Mouse (Mus musculus): ENCODE data around the gene Ppp1r26.

The Ppp1r26 gene

DNA sequence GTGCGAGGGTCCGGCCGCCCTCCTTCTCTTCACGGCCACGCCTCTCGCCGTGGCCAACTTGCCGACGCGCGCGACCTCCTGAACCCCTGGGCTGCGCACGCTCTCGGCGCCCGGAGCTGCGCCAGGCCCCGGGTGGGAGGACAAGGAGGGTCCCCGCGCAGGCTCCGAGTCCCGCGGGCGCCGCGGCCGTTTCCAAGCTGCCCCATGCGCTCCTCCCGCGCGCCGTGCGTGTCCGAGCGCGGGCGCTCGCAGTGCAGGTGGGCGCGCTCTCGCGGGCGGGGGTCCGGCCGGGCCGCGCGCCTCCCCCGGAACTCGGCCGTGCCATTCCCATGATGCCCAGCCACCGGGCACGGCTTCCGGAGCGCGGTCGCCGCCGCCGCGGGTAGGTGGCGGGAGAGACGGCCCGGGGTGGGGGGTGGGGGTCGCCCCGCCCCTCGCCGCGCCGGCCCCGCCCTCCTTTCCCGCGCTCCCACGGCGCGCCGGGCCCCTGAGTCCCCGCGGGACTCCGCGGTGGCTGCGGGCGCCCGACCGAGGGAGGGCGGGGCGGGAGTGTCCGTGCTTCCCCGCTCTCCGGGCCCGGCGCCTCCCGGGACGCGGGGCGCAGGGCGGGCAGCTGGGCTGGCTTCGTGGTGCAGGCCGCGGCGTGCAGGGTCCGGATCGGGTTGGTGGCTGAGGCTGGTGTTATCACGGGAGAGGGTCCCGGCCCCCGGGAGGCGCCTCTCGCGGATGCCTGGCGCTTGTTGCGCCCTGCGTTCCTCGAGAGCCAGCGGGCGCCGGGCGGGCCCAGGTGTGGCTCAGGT is at the start of gene Ppp1r26:
Gene Ppp1r26 (plus strand): TSS at position 286 of the 800 bp plus-strand sequence.
- peak; percentile 52 for DNase-seq (ENCODE audit: low read depth, low spot score)

- DNase-seq (ENCODE audit: low read depth, low spot score), result no peak
These were observed 49.7 kb upstream of the Ppp1r26 start for GRCm38 (mm10) chr2:28396928-28397327.

GRCm38 (mm10) chr2:28397417-28398119 is 49.0 kb upstream of the Ppp1r26 start:
- DNase-seq (ENCODE audit: low read depth, low spot score), result no peak

GRCm38 (mm10) chr2:28401647-28402046 is 45.0 kb upstream of the Ppp1r26 start:
- DNase-seq (ENCODE audit: low read depth, low spot score), result no peak

GRCm38 (mm10) chr2:28402128-28402527 is 44.5 kb upstream of the Ppp1r26 start:
- no peak for DNase-seq (ENCODE audit: low read depth, low spot score)

DNA sequence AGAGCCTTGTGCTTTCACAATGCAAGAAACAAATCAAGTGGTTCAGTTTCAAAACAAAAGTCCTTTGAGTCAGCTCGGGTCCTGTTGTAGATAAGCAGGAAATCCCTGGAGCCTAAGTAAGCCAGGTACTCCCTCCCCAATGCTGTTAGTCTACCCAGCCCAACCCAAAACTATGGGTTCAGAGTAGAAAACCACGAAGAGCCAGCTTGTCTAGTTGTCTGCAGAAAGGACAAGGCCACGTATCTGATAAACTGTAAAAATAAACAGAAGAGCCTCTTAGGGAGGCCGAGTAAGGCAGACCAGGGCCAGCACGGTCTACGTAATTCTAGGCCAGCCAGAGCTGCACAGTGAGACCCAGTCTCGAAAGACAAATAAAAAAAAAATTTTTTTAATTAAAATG is 38.8 kb upstream of the Ppp1r26 start:
- no peak for DNase-seq (ENCODE audit: low read depth, low spot score)

DNA sequence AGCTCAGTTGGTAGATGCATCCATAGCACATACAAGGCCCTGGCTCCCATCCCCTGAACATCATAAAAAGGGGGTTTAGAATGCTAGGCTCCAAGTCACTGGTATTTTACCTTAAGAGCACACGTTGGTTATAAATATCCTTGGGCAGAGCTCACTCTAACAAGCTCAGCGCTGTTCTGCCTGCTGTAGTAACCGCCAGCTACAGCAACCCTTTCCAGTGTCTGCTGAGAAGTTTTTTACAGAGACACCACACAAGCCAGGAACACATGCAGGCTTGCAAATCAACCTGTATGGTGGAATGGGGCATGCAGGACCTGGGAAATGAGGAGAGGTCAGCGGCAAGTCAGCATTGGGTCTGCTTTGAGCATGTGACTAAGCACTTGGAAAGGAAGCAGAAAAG is 37.5 kb upstream of the Ppp1r26 start:
- no peak for DNase-seq (ENCODE audit: low read depth, low spot score)

GRCm38 (mm10) chr2:28409566-28409965 is 37.0 kb upstream of the Ppp1r26 start:
- no peak for DNase-seq (ENCODE audit: low read depth, low spot score)

GRCm38 (mm10) chr2:28412936-28413335 is 33.7 kb upstream of the Ppp1r26 start:
- no peak for DNase-seq (ENCODE audit: low read depth, low spot score)

- no peak for DNase-seq (ENCODE audit: low read depth, low spot score)
These were observed 32.4 kb upstream of the Ppp1r26 start for GRCm38 (mm10) chr2:28414116-28414756.

DNA sequence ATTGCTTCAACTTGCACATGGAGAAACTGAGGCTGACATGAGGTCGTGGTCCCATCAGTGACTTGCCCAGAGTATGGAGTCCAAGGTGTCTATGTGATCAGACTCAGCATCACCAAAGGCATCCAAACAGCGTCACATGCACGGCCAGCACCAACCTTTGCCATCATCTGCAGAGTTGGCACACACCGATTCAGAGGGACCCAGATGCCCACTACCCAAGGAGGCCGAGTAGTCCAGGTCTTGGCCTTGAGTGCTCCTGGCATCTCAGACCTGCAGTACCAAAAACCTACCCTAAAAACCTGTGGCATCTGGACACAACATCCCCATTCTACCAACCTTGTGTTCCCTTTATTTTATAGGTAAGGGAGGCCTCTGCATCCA is 31.9 kb upstream of the Ppp1r26 start:
- DNase-seq (ENCODE audit: low read depth, low spot score), result no peak

- no peak for DNase-seq (ENCODE audit: low read depth, low spot score)
These were observed 31.1 kb upstream of the Ppp1r26 start for GRCm38 (mm10) chr2:28415387-28416024.

- no peak for DNase-seq (ENCODE audit: low read depth, low spot score)
These were observed 30.1 kb upstream of the Ppp1r26 start for GRCm38 (mm10) chr2:28416511-28416910.

GRCm38 (mm10) chr2:28418034-28418433 is 28.6 kb upstream of the Ppp1r26 start:
- peak; percentile 77 for DNase-seq (ENCODE audit: low read depth, low spot score)

- DNase-seq (ENCODE audit: low read depth, low spot score), result peak; percentile 79
These were observed 26.7 kb upstream of the Ppp1r26 start for GRCm38 (mm10) chr2:28419898-28420297.

DNA sequence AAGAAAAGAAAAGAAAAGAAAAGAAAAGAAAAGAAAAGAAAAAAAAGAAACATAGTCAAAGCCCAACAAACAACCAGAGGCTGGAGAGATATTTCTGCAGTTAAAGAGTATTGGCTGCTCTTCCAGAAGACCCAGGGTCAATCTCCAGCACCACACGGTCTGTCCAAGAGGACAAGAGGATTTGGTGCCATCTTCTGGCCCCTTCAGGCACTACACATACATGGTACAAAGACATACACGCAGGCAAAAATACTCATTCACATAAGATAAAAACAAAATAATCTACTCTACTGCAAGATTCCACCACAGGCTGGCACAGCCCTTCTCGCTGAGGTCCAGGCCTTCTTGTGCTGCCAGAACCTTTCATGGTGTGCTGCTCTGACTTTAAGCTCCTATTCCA is 23.4 kb upstream of the Ppp1r26 start:
- no peak for DNase-seq (ENCODE audit: low read depth, low spot score)

DNA sequence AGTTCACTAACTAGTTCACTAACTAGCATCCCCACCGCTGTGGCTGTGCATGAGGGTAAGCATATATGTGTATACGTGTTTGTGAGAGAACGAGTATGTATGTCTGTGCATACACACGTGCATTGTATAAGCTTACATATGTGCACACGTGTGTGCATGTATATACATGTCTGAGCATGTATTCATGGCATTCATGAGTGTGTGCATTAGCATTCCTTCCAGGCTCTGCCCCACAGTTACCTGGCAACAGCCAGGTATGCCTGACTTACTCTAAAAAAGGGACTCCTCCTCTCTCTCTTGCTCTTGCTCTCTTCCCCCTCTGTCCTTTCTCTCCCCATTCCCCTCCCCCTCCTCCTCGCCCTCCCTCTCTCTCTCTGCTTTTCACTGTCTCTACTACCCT is 19.4 kb upstream of the Ppp1r26 start:
- DNase-seq (ENCODE audit: low read depth, low spot score), result no peak

DNA sequence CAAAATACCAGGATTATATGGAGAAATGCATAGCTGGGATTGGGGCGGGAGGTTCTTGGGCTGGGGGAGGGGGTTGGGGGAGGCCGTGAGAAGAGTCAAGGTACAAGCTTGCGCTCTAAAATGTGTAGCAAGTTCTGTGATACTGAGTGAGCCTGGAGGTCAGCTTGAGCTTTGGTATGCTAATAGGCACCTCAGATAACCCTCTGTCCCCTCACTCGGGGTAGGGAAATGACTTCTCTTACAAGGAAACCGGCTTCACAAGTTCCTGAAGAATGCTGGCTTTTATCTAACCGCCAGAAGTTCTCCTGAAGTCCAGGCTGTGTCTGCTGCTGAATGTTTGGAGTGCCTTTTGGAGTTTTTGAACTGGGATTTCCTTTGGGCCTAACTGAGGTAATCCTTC is 15.8 kb upstream of the Ppp1r26 start:
- no peak for DNase-seq (ENCODE audit: low read depth, low spot score)

DNA sequence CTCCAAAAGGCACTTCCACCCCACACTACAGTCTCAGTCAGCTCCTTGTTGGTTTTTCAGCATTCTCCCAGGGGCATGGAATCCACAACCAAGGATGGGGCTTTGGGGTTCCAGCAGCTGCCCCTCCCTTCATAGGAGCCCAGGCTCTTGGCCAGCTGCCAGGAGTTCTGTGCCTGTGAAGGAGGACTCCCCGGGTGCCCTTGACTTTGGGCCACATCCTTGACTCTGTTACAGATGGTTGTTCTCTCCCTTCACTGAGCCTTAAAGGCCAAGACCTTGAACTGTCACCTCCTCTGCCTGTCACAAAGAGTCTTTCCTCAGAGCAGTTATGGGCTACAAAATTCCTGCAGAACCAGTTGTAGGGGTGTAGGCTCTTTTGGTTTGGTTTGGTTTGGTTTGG is 13.8 kb upstream of the Ppp1r26 start:
- DNase-seq (ENCODE audit: low read depth, low spot score), result no peak

GRCm38 (mm10) chr2:28433512-28433911 is 13.1 kb upstream of the Ppp1r26 start:
- no peak for DNase-seq (ENCODE audit: low read depth, low spot score)

DNA sequence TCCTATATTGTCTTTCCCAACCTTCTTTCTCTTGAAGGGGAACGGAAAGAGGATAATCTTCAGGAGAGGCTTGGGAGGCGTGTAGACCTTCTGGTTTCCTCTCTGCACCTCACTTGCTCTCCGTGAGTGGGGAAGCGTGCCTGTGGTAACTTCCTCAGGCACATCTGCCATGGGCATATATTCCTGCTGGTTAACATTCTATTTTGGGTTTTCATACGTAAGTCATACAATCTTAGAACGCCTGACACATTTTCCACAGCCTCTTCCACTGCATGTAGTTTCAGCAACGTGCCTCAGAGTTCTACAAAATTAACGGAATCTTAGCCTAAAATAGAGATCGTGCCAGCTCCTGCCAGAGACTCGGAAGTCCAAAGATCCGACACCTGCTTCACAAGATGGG is 11.2 kb upstream of the Ppp1r26 start:
- DNase-seq (ENCODE audit: low read depth, low spot score), result no peak

GRCm38 (mm10) chr2:28440842-28441241 is 5.8 kb upstream of the Ppp1r26 start:
- DNase-seq (ENCODE audit: low read depth, low spot score), result no peak
